Mouse (Mus musculus): ENCODE measurements around the gene Olfr77. TPM values are rescaled to one million over a fixed set of nuclear protein-coding genes. Genes with fewer than 3 reads are reported as not detected.

Gene Olfr77
- not detected for total RNA-seq (2022)

DNA sequence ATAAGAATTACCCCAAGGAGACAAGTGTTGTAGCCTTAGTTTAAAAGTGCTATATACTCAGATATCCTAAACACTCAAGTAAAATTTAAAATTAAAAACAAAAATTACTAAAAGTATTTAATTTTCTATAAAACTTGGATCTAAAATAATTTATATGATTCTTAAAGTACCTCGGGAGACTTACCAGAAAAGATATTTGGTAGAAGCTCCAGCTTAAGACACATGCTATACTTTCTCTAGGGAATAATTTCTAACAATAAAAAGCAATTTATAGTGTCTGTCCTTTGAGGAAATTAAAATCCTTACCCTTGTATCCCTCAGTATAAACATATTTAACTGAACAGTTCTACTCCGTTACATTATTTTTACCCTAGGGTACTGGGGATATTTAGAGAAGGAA, at the start of gene Olfr77:
TSS of gene Olfr77 (plus strand) at position 301 of the 400 bp plus-strand sequence.
- DNase-seq (ENCODE audit: low spot score in 2 of 2), result no peak

- no peak for DNase-seq (ENCODE audit: low spot score in 2 of 2)
Measured at GRCm38 (mm10) chr9:19887904-19888303, 28.8 kb upstream of the Olfr77 start, which contains the start of gene Olfr862. TSS of gene Olfr862 (minus strand) at chr9:19888004.

GRCm38 (mm10) chr9:19911170-19911569, 5.5 kb upstream of the Olfr77 start:
- DNase-seq (ENCODE audit: low spot score in 2 of 2), result no peak

Other genes with a start within 250 kb of the Olfr77 start
- not detected for gene Olfr857, start 207.4 kb upstream of the Olfr77 start, total RNA-seq (2022)
- not detected for gene Olfr58, start 136.6 kb upstream of the Olfr77 start, total RNA-seq (2022)
- gene Olfr859, start 112.0 kb upstream of the Olfr77 start, total RNA-seq (2022), result not detected
- not detected for gene Olfr860, start 67.1 kb upstream of the Olfr77 start, total RNA-seq (2022)
- not detected for gene Olfr862, start 28.9 kb upstream of the Olfr77 start, total RNA-seq (2022)
- not detected for gene Olfr866, start 111.2 kb downstream of the Olfr77 start, total RNA-seq (2022)
- gene Olfr867, start 140.7 kb downstream of the Olfr77 start, total RNA-seq (2022), result not detected
- not detected for gene Olfr868, start 181.8 kb downstream of the Olfr77 start, total RNA-seq (2022)
- gene Olfr869, start 212.1 kb downstream of the Olfr77 start, total RNA-seq (2022), result not detected